8 mouse cellular contexts compared by ENCODE assay signal in the genomic region with DNA sequence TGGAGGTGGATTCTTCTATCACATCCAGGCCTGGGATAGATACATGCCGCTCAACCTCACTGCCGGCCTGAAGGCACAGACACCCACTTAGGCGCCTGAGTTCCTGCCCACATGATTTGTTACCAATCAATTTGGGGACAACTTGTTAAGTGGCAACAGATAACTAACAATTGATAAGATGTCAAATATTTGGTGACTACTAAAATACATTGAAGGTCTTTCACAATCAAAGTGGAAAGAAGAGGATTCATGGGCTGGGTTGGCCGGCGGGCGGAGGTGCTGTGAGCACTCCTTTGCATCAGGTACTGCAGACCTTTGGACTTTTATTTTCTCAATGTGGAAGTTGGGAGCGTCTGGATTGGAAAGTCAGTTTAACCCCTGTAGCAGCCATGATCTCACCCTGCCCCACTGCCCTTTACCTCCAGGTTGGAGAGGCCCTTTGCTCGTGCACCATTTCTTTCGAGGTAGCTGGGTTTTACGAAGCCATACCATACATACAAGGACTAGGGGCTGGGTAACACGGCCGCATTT.
DNase-seq lines count a peak whose midpoint lies in the region; ATAC-seq and TF ChIP-seq lines count a peak whose summit lies in the region.

No protein-coding gene starts in this region.

- no peaks in the 10 kb centered on the region for H3K27me3 ChIP-seq in heart, embryonic 15.5 days
- no peaks in the 10 kb centered on the region for H3K27me3 ChIP-seq in hindbrain, embryonic 13.5 days
- no peaks in the 10 kb centered on the region for H3K27me3 ChIP-seq in midbrain, embryonic 14.5 days (ENCODE audit: control insufficient read depth, insufficient read depth, low read length)

- TF ChIP-seq POLR2A in bone marrow macrophage, adult 2 months (IDR thresholded peaks at IDR 0.05; ENCODE audit: borderline replicate concordance, low read depth, low read length), result no peak
- TF ChIP-seq POLR2A in lung, adult 2 months (IDR thresholded peaks at IDR 0.05; ENCODE audit: borderline replicate concordance, extremely low read depth, low read depth, low read length), result no peak

- H3K4me1 ChIP-seq in heart, embryonic 15.5 days (replicated peaks), result peaks cover 18% of the 10 kb centered on the region
- peaks cover 33% of the 10 kb centered on the region for H3K4me1 ChIP-seq in bone marrow macrophage, adult 2 months (ENCODE audit: control insufficient read depth, insufficient read depth, low read length)
- peaks cover 26% of the 10 kb centered on the region for H3K4me1 ChIP-seq in hindbrain, embryonic 13.5 days (replicated peaks)
- peaks cover 9% of the 10 kb centered on the region; the same call in 1 of the 2 replicates for H3K4me1 ChIP-seq in midbrain, embryonic 14.5 days (ENCODE audit: control insufficient read depth, insufficient read depth, low read length)
- H3K4me1 ChIP-seq in lung, adult 2 months (ENCODE audit: control insufficient read depth, insufficient read depth, low read length), result no peaks in the 10 kb centered on the region; the same call in 1 of the 2 replicates

- H3K27ac ChIP-seq in heart, embryonic 15.5 days, result peak overlapping the region; percentile 75; the same call in 1 of the 2 replicates
- H3K27ac ChIP-seq in bone marrow macrophage, adult 2 months (ENCODE audit: insufficient read depth, low read depth, low read length), result 0 out of 2 replicates have a peak overlapping the region, but pooled peaks have one; percentile 9
- no peak overlapping the region for H3K27ac ChIP-seq in hindbrain, embryonic 13.5 days
- no peak overlapping the region for H3K27ac ChIP-seq in midbrain, embryonic 14.5 days (replicated peaks; ENCODE audit: low read depth, low read length)

- H3K9ac ChIP-seq in heart, embryonic 15.5 days, result peak overlapping the region; percentile 76
- peak overlapping the region; percentile 80; the same call in 1 of the 2 replicates for H3K9ac ChIP-seq in hindbrain, embryonic 13.5 days
- H3K9ac ChIP-seq in midbrain, embryonic 14.5 days (replicated peaks; ENCODE audit: low read length), result peak overlapping the region; percentile 72; the same call in 1 of the 2 replicates

- peak overlapping the region; percentile 86 for H3K4me3 ChIP-seq in heart, embryonic 15.5 days
- H3K4me3 ChIP-seq in bone marrow macrophage, adult 2 months (ENCODE audit: insufficient read depth, low read length), result peak overlapping the region; percentile 72
- H3K4me3 ChIP-seq in hindbrain, embryonic 13.5 days, result peak overlapping the region; percentile 65
- peak overlapping the region; percentile 68 for H3K4me3 ChIP-seq in midbrain, embryonic 14.5 days (replicated peaks; ENCODE audit: low read depth, low read length)
- no peak overlapping the region for H3K4me3 ChIP-seq in lung, adult 2 months (replicated peaks; ENCODE audit: extremely low read depth, low read depth, low read length)

- no peak for DNase-seq in heart, postnatal 4 days
- no peak for DNase-seq in midbrain, embryonic 14.5 days
- no peak for DNase-seq in layer of hippocampus, adult 9-11 months
- no peak for DNase-seq in layer of hippocampus, postnatal 14 days (ENCODE audit: low spot score in 2 of 2)
- no peak for DNase-seq in lung, adult 2 months

- H3K9me3 ChIP-seq in heart, embryonic 15.5 days (replicated peaks), result no peaks in the 10 kb centered on the region
- no peaks in the 10 kb centered on the region for H3K9me3 ChIP-seq in hindbrain, embryonic 13.5 days
- H3K9me3 ChIP-seq in midbrain, embryonic 14.5 days (ENCODE audit: control insufficient read depth, low read length), result no peaks in the 10 kb centered on the region

- H3K4me2 ChIP-seq in heart, embryonic 15.5 days, result peak overlapping the region; percentile 94
- H3K4me2 ChIP-seq in hindbrain, embryonic 13.5 days, result peak overlapping the region; percentile 92
- peak overlapping the region; percentile 97 for H3K4me2 ChIP-seq in midbrain, embryonic 14.5 days (ENCODE audit: low read length)

- no peaks in the 10 kb centered on the region for H3K36me3 ChIP-seq in heart, embryonic 15.5 days
- no peaks in the 10 kb centered on the region for H3K36me3 ChIP-seq in hindbrain, embryonic 13.5 days
- no peaks in the 10 kb centered on the region for H3K36me3 ChIP-seq in midbrain, embryonic 14.5 days (ENCODE audit: control insufficient read depth, insufficient read depth, low read length)

- ATAC-seq in heart, embryonic 15.5 days (replicated peaks; ENCODE audit: insufficient number of reproducible peaks, insufficient read depth, low FRiP score, low read depth), result no peak
- ATAC-seq in hindbrain, embryonic 13.5 days (ENCODE audit: low FRiP score), result no peak
- ATAC-seq in midbrain, embryonic 14.5 days (ENCODE audit: low FRiP score, low TSS enrichment), result no peak

- whole genome bisulfite sequencing in heart, embryonic 15.5 days, result 42% methylated on average over 12 of the region's 12 CpGs
- 49% methylated on average over 12 of the region's 12 CpGs for WGBS in hindbrain, embryonic 13.5 days
- WGBS in midbrain, embryonic 14.5 days, result 43% methylated on average over 12 of the region's 12 CpGs
- 53% methylated on average over 12 of the region's 12 CpGs for WGBS in lung, adult 2 months

- TF ChIP-seq CTCF in bone marrow macrophage, adult 2 months (IDR thresholded peaks at IDR 0.05; ENCODE audit: low read depth, low read length), result no peak
- TF ChIP-seq CTCF in lung, adult 2 months (IDR thresholded peaks at IDR 0.05; ENCODE audit: insufficient read depth, low read length), result no peak

Comparison
In these comparisons a context has a peak if more than half of its experiments do, and no peak if none do; other contexts are left out.
1. H3K27ac ChIP-seq: peak in heart, embryonic 15.5 days (single experiment) and bone marrow macrophage, adult 2 months (single experiment); none in hindbrain, embryonic 13.5 days (single experiment) and midbrain, embryonic 14.5 days (single experiment).
2. Peak in every context shown above with its lines, with median percentiles within 50 percentile points of each other: H3K4me2 ChIP-seq and H3K9ac ChIP-seq.